Mouse (Mus musculus) lung, postnatal 36 days (tissue): ENCODE results near the gene Sh3bp4.

ENCODE experiments used
- DNase-seq: peaks from one replicate; pipeline ENCODE4 v3.0.0; 2022; ENCODE audit warnings: mixed read lengths

The Sh3bp4 gene

GRCm38 (mm10) chr1:89095642-89096424 is 25.6 kb downstream of the Sh3bp4 start:
- no peak for DNase-seq

GRCm38 (mm10) chr1:89102231-89103003 is 32.2 kb downstream of the Sh3bp4 start:
- no peak for DNase-seq

GRCm38 (mm10) chr1:89103004-89103263 is 32.7 kb downstream of the Sh3bp4 start:
- DNase-seq, result no peak

DNA sequence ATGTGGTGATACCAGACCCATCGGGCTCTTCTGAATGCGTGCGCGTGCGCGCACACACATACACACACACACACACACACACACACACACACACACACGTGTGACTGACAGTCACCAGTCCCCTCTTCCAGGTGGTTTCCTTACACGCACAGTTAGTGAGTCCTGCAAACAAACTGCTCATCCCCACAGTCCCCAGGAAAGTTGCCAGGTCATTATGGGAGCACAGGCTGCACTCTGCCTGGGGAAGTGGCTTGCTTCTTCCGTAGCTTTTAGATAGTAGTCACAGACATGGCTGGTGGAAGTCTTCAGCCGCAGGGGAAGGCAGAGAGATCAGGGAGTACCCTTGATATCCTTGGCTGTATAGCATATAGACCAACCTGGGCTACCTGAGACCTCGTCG is 33.3 kb downstream of the Sh3bp4 start:
- DNase-seq, result no peak

DNA sequence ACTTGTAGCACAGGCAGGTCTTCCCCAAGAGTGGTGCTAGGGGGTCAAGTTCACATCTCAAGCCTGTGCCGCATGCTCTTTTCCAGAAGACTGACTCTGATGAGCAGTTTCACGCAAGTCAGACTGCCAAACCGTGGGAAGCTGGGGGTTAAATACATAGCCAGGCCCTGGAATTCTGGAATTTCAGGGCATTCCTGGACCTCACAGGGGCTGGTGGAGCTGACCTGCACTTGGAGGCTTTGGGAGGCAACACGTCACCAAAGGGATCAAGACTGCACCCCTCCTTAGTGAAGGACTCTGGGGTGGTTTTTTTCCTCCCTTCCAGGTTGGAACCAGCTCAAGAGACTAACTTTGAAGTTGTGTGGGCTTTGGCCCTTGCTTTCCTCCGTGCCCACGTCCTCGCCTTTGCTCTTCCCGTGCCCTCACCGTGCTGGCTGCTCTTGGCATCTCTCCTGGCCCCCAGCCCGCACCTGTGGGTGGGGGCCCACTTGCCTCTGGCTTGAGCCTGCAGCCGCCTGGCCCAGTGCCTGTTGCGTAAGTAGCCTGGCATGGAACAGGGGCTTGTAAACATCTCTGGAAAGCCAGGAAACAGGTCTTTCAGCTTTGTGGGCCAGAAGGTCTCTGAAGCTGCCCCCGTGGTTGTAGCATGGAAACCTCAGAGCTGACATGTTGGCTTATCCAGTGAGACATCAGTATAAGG is 34.0 kb downstream of the Sh3bp4 start:
- peak; percentile 94 for DNase-seq

GRCm38 (mm10) chr1:89105891-89106830 is 35.9 kb downstream of the Sh3bp4 start:
- peak; percentile 70 for DNase-seq

GRCm38 (mm10) chr1:89107466-89107865 is 37.3 kb downstream of the Sh3bp4 start:
- no peak for DNase-seq

- peak; percentile 78 for DNase-seq
Observed at GRCm38 (mm10) chr1:89108340-89108896, 38.2 kb downstream of the Sh3bp4 start.

DNA sequence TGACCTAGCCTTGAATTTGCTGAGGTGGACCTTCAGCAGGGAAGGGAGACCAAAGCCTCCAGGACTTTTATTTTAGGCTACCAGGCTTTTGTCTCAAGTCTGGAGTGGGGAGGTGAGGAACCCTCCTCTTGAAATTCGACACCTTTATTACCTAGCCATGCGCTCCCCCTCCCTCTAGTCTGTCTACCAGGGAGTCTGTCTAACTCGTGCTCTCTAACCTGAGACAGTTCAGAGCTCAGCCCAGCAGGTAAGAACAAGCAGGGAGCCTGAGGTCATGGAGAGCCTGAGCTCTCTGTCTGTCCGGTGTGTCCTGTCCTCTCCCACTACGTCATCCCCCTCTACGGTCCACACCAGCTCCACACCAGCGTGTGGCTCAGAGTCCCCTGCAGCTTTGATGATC is 39.6 kb downstream of the Sh3bp4 start:
- DNase-seq, result no peak

GRCm38 (mm10) chr1:89110767-89111534 is 40.7 kb downstream of the Sh3bp4 start:
- peak; percentile 55 for DNase-seq

DNA sequence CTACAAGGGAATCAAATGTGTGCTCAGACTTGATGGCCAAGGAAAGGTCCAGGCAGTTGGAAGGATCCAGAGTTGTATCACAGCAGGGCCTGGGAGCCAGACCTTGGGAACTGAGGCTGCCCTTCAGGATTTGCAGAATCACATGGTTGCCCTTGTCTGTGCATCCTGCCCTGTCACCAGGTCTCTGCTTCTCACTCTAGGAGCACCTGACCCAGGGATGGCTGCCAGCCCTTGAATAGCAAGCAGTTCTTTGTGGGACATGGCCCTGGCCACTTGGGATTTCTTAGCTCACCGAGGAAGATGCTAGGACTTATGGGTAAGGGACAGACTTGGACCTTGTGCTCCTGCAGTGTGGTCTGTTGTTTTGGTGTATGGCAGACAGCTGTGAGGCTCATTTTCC is 42.3 kb downstream of the Sh3bp4 start:
- DNase-seq, result no peak

DNA sequence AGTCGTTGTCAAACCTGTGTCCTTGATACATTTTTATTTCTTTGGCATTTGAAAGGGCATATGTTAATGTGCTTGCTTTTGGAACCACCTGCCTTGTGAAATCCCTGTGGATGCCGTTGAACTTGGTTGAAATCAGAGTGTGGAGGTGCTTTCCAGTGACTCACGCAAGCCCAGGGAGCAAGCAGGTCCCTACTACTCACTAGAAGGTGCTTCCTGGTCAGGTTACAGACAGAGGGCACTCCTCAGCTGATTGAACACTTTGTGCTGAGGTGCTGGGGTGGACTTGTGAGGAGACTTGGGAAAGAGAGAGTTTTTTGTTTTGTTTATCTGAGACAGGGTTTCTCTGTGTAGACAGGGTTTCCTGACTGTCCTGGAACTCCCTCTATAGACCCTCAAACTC is 43.5 kb downstream of the Sh3bp4 start:
- peak; percentile 40 for DNase-seq

DNA sequence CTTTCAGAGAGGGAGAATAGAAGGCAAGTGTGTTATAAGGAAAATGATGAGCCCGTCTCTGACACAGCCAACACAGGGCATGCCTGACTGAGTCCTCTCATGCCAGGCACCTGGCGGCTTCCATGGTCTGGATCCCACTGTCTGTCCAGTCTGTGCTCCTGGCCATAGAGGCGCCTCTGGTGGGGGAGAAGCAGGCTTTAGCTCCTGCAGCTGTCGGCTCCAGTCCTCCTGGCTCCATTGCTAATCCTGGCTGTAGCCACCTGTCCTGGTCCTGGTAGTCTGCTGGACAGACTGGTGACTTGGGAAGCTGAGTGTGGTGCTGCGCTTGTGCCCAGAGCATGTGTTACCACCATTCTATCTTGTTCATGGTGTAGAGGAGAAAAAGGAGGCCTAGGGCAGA is 46.8 kb downstream of the Sh3bp4 start:
- DNase-seq, result no peak

GRCm38 (mm10) chr1:89118076-89118475 is 47.9 kb downstream of the Sh3bp4 start:
- DNase-seq, result peak; percentile 48

- DNase-seq, result no peak
Observed at GRCm38 (mm10) chr1:89118836-89119235, 48.6 kb downstream of the Sh3bp4 start.

DNA sequence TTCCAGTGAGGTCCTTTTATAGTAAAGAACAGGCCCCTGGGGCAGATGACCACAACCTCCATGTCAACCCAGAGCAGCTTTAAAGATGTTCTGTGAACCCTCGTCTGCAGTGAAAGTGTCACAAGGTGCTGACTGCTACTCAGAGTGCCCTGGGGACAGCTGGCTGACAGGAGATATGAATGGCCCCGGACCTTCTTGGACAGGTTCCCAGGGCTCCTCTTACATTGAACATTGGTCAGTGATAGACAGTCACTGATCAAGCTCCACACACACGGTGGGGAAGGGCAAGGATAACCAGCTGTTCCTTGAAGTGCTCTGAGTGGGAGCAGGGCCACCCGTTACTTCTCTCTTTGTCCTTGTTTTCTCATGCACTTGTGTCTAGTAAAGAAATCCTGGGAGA is 50.1 kb downstream of the Sh3bp4 start:
- DNase-seq, result no peak

DNA sequence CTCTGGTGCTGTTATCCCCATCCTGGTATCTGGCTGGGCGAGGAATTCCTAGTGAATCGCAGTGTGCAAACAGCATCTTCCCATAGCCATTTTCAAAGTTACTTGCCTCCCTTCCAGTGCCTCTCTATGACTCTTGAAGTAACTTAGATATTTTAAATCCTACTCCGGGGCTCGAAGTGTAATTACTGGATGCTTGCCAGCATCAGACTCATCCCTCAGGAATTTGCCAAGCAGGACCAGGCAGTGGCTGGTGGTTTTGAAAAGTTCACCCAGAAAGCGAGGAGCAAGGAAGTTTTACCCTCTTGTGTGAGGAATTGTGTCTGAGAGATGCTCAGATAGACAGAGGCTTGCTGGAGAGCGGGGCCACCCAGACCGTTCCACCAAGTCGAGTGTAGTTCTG is 51.3 kb downstream of the Sh3bp4 start:
- peak; percentile 78 for DNase-seq

GRCm38 (mm10) chr1:89122376-89122775 is 52.2 kb downstream of the Sh3bp4 start:
- peak; percentile 81 for DNase-seq

DNA sequence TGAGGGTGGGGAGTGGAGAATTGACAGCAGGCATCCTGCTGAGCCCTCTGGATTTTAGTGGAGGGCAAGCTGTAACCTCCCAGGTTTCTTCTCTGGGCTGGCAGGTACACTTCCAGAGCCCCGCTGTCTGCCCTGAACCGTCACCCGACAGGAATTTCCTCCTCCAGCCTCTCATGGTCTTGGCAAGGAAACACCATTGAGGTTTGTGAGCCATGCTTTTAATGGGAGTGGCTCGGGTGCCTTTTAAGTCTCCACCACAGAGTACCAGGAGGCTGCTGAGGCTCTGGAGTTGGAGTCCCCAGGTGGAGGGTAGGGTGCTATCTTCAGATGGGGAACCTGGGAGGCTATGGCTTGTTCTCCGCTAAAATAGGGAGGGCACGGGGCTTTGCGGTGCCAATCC is 53.9 kb downstream of the Sh3bp4 start:
- DNase-seq, result peak; percentile 85

DNA sequence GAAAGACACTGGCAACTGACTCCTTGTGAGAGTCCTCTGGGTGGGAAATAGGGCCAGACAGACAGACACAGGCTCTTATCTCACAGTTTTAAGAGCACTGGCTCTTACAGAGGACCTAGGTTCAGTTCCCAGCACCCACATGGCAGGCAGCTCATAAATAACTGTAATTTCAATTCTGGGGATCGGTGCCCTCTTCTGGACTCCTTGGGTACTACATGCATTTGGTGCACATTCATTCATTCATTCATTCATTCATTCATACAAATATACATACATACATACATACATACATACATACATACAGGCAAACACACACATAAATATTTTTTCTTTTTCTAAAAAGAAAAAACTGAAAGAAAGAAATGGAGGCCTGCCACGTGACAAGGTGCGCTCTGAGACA is 56.9 kb downstream of the Sh3bp4 start:
- no peak for DNase-seq

DNA sequence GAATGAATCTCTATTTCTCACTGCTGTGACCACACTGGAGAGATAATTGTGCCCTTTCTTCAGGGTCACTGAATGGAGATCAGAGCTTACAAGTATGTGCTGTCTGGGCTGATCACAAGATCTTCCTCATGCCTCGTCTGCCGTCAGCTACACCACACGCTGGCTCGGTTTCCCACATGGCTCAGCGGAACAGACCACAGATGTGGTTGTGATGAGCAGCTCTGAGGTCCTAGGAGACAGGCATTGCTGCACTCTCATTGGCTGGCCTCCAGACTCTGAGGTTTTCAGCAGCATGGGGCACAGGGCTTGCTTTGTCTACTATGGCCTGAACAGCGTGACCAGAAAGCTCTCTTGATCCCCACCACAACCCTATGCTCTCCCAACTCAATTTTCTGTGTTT is 60.2 kb downstream of the Sh3bp4 start:
- DNase-seq, result no peak
